Mouse (Mus musculus) layer of hippocampus, postnatal 10 days (tissue): Measurements from ENCODE around the gene Nts. TPM values are rescaled to one million over a fixed set of nuclear protein-coding genes. Genes with fewer than 3 reads are reported as not detected.
A peak's percentile ranks its signal among the peaks of the same experiment; 100 is the strongest.
"Not testable (repeated sequence)": the region's sequence is repeated elsewhere in the genome, so short reads cannot be mapped to it uniquely, and the experiment has no call there.

ENCODE experiments used
- DNase-seq, 2 experiments: peaks; one replicate each; pipeline ENCODE4 v3.0.0; 2021; ENCODE audit warnings: low spot score in 2 of 2
- long read RNA-seq: library from polyadenylated mRNA; stranded (forward); transcript quantifications from one replicate; pipeline ENCODE4 v2.0.0, GENCODE M21; 2023
- total RNA-seq, 2 experiments: library from RNA; stranded (reverse); gene quantifications; 2 replicates each; pipeline ENCODE4 v1.2.3; 2021

Nts gene
- total RNA-seq: 10 to 100 TPM; 54.2 to 57.9 TPM
- long read RNA-seq, transcript Nts-201 (4 exons, 1,248 nt): major isoform, 56 of 62 reads
- long read RNA-seq, partial matches to known transcripts: 0 of 62 reads
- long read RNA-seq, other reads (novel, unspliced or antisense): 6 of 62 reads

DNA sequence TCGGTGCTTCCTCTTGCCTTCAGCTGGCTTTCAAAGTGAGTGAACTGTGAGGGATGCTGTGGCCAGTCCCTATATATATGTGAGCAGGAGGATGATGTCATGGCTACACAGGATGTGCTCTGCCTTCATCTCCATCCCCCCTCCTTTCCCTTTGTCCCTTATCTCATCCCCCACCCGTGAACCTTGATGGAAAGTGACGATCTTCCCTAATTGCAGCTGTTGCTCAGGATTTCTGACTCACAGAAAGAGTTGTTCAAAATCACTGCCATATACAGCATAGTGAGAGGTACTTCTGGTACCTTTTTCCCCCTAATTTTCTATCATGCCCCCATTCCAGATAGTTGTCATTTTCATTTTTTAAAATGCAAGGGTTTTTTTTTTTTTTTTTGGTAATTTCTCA is at the start of gene Nts:
Nts (minus strand) TSS at position 101 of the 400 bp plus-strand sequence.
- DNase-seq: no peak

DNA sequence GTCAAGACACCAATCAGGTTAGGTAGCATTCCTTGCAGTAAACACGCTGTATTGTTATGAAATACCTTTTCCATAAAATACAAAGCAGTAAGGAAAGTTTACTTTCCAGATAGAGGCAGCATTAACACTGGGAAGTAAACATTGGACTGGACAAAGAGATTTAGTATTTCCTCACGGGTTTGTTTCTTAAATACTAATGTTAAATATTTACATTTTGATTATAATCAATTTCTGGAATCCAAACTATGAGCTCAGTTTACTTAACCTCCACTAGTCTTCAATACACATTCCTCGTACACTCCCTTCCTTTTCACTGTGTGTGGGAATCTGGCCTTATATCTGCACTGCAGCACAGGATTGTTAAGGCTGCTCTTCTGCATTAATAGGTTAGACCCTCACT is 37.6 kb upstream of the Nts start:
- no peak for DNase-seq

DNA sequence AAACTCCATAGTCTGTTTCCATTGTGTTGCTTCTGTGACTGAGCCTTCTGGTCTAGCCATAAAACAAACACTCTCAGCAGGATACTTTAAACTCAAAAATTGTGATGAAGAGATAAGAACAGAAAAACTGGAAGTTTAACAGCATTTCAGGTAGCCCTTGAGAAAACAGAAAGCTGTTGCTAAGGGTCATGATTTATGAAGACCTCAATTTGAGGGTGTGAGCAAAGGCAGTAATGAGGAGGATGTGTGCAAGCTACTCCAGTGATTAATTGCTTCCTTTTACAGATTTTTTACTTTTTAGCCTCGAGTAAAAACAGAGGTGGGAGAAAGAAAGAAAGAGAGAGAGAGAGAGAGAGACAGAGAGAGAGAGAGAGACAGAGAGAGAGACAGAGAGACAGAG is 23.9 kb upstream of the Nts start:
- no peak for DNase-seq

- DNase-seq: no peak
Measured at GRCm38 (mm10) chr10:102511807-102512461, 21.6 kb upstream of the Nts start, which contains the start of gene Rassf9. Rassf9 (plus strand) TSS chr10:102512222.

DNA sequence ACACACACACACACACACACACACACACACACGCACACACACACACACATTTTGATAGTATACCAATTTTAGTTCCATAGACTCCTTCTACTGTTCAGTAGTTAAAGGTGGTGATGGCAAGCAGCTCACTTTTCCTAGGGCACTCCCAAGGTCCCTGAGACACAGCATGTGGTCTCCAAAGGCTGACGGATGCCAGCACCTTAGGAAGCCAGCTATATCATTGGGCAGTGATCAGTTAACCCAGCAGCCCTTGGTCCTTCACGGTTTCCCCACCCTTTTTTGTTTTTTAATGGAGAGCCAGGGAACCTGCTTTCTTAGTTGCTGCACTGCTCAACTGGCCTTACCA is 21.1 kb upstream of the Nts start:
- DNase-seq: no peak

- no peak for DNase-seq
Measured at GRCm38 (mm10) chr10:102507386-102507785, 17.1 kb upstream of the Nts start.

DNA sequence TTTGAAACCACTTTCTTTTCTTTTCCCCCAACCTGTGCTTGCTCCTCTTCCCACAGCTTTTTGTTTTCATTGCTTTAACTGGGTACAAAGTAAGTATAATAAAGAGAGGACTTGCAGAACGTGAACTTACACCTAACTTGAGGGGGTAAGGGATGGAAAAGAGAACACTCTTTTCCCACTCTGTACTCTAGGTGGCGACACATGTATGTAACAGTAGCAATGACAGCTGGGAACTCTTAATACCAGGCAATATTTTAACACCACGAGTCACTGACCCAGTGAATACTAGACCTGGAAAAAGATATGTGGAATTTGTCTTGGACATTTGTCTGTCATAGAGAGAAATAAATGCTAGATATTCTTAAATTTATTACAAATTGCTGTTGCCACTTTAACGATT is 8.5 kb upstream of the Nts start:
- peak in 1 of 2 experiments; percentile 28 for DNase-seq

GRCm38 (mm10) chr10:102491792-102492191 is 1.5 kb upstream of the Nts start:
- peak; percentile 71 to 73 for DNase-seq

GRCm38 (mm10) chr10:102469412-102469811 is 20.9 kb downstream of the Nts start:
- no peak for DNase-seq

- peak; percentile 25 to 37 for DNase-seq
Measured at GRCm38 (mm10) chr10:102451756-102452155, 38.5 kb downstream of the Nts start.

DNA sequence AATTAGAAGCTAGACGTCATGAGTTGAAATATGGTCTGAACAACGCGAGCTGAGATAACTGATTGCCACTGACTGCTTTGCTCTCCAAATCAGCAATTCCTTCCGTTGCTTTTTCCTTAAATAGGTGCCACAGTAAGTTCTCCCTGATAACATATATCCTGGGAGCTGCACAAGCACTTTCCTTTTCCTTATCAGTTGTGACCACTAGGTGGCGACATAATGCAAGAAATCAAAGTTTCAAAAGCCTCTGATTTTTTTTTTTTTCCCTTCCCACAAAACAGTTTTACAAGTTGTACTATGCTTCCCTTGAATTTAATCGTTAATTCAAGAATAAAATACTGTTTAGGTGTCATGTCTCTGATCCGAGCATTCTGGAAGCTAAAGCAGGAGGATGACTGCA is 40.8 kb downstream of the Nts start:
- DNase-seq: peak; percentile 59 to 67

GRCm38 (mm10) chr10:102444912-102445556 is 45.3 kb downstream of the Nts start:
- DNase-seq: no peak

DNA sequence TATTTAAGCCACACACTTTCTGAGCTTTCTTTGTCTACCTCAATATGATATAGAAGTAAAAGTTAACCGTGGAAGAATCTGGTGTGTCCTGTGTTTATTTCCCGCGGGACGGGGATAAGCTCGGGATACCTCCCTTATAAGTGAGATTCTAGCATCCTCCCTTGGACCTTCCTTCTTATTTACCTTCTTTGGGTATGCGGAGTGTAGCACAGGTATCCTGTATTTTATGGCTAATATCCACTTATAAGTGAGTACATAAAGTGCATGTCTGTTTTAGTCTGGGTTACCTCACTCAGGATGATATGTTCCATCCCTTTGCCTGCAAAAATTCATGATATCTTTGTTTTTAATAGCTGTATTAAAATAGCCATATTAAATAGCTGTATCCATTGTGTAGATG is 54.8 kb downstream of the Nts start:
- DNase-seq: not testable (repeated sequence)

DNA sequence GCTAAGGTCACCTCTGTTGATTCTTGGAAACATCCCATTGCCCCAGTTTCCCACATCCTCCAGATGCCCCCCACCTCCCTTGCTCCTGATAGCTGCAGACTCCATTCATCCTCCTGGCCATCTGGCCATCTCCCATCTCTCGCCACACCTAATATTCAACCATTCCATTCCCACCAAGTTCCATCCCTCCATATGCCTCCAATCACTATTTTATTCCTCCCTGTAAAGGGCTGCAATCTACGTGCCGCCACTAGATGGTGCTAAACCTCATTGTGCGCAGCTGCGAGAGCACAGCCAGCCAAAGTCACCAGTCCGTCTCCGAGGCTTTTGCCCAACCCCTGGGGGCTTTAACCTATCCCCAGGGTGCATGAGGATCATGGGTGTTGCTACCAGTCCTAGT is 55.2 kb downstream of the Nts start:
- DNase-seq: peak; percentile 37 to 44

Other genes with a start within 250 kb of the Nts start
- 1 to 10 TPM; 4.0 to 5.6 TPM for gene Rassf9, start 21.7 kb upstream of the Nts start, total RNA-seq